Mouse (Mus musculus) liver, embryonic 13.5 days (tissue): ENCODE measurements around the gene Pnrc1. TPM values are rescaled to one million over a fixed set of nuclear protein-coding genes. Genes with fewer than 3 reads are reported as not detected.

Experiments used
- ATAC-seq: fragments of 200-750 bp; cut with Nextera tagmentation; 2 replicates; pipeline ENCODE4 v1.8.0; 2017; ENCODE audit warnings: low read depth, mild to moderate bottlenecking, moderate number of reproducible peaks, moderate library complexity
- DNase-seq: peaks from one replicate; pipeline ENCODE4 v3.0.0; 2022
- H3K27ac ChIP-seq: fragments of 300-500 bp; sonication (generic); 2 replicates; pipeline ENCODE4 v1.5.1; 2015; ENCODE audit warnings: moderate library complexity, mild to moderate bottlenecking, inconsistent platforms
- H3K27me3 ChIP-seq: fragments of 300-500 bp; sonication (generic); 2 replicates; pipeline ENCODE4 v1.6.1; 2015; ENCODE audit warnings: mild to moderate bottlenecking, inconsistent platforms
- H3K36me3 ChIP-seq: fragments of 300-500 bp; sonication (generic); 2 replicates; pipeline ENCODE4 v1.6.1; 2015; ENCODE audit warnings: mild to moderate bottlenecking, inconsistent platforms
- H3K4me1 ChIP-seq: fragments of 300-500 bp; sonication (generic); replicated peaks from 2 replicates; pipeline ENCODE4 v1.6.1; 2015; ENCODE audit warnings: inconsistent platforms
- H3K4me2 ChIP-seq: fragments of 300-500 bp; sonication (generic); 2 replicates; pipeline ENCODE4 v1.6.1; 2015; ENCODE audit warnings: inconsistent platforms, mild to moderate bottlenecking, moderate library complexity
- H3K4me3 ChIP-seq: fragments of 300-500 bp; sonication (generic); replicated peaks from 2 replicates; pipeline ENCODE4 v1.5.1; 2015; ENCODE audit warnings: mild to moderate bottlenecking, inconsistent platforms
- H3K9ac ChIP-seq: fragments of 300-500 bp; sonication (generic); 2 replicates; pipeline ENCODE4 v1.6.1; 2015; ENCODE audit warnings: mild to moderate bottlenecking, inconsistent platforms
- H3K9me3 ChIP-seq: fragments of 300-500 bp; sonication (generic); replicated peaks from 2 replicates; pipeline ENCODE4 v1.6.1; 2016; ENCODE audit warnings: inconsistent platforms
- WGBS: fragments of 180-500 bp; shearing (Covaris S2); methylation state at CpG from one replicate; pipeline ENCODE4 v1.1.7; 2015; ENCODE audit not compliant: insufficient replicate concordance; 5-methylcytosine and 5-hydroxymethylcytosine counted together
- polyA plus RNA-seq: library from polyadenylated mRNA; unstranded; fragments of >200 nt; fragmentation: Nextera tagmentation; extraction: Ambion mirVana; gene quantifications from 2 replicates; pipeline ENCODE4 v1.2.1, GENCODE M21; 2015

Pnrc1 gene
- polyA plus RNA-seq, 1 experiment from 2014 or later, result 28.4 TPM

DNA sequence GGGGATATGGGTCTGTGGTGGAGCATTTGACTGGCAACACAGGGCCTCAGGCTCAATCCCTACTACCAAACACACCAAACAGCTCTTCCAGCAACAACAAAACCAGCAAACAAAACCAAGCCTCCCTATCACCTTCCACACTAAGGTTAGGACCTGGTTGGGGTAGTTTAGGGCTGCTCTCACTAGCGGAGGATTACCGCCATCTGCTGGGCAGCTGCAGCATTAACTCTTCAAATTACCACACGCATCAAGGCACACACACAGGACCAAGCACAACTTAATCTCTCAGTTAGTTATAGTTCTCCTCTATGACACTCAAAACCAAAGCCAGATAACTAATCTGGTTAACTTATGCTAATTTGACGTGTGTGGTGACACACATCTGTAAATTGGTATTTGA, 85.3 kb downstream of the Pnrc1 start:
- ATAC-seq, result 0 out of 2 replicates have a peak, but pooled peaks have one; percentile 45
- WGBS, result 3% methylated on average over 4 of the region's 4 CpGs
- Histone ChIP-seq H3K27me3 (peaks cover 19% of the 10 kb centered on the region), H3K36me3 (no peaks in the 10 kb centered on the region), H3K27ac (no peak overlapping the region), H3K4me1 (peaks cover 18% of the 10 kb centered on the region), H3K4me2 (no peak overlapping the region), H3K9ac (no peak overlapping the region), H3K4me3 (no peak overlapping the region), H3K9me3 (no peaks in the 10 kb centered on the region)
- DNase-seq, result peak; percentile 28

DNA sequence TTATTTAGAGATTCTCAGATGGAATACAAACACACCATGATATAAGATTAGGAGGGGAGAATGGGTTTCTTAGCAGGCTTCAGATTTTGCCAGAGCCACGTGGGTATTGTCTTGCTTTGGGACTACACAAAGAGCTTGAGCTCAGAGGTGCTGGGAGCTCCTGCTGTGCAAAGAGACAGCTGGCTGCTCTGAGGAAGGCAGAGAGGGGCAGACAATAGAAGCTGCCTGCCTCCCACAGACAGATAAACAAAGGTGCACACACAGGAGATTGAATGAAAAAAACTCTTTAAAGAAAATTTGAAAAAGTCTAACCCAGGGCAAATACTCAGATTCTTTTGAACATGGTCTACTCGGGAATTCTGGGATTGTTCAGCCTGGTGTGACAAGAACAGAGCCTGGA, 91.8 kb downstream of the Pnrc1 start:
- Histone ChIP-seq H3K4me1 (no peaks in the 10 kb centered on the region), H3K9ac (no peak overlapping the region), H3K9me3 (no peaks in the 10 kb centered on the region), H3K36me3 (no peaks in the 10 kb centered on the region), H3K4me2 (no peak overlapping the region), H3K27me3 (no peaks in the 10 kb centered on the region), H3K4me3 (no peak overlapping the region), H3K27ac (no peak overlapping the region)
- ATAC-seq, result no peak
- 21% methylated on average over 2 of the region's 2 CpGs for WGBS
- DNase-seq, result no peak

Other genes with a start within 250 kb of the Pnrc1 start
- not detected in 2 replicates for gene Gabrr2, start 227.2 kb downstream of the Pnrc1 start, polyA plus RNA-seq
- not detected in 2 replicates for gene Gabrr1, start 157.6 kb downstream of the Pnrc1 start, polyA plus RNA-seq
- 0.23 and 0.24 TPM in 2 replicates for gene Pm20d2, start 100.4 kb downstream of the Pnrc1 start, polyA plus RNA-seq
- gene Srsf12, start 81.2 kb downstream of the Pnrc1 start, polyA plus RNA-seq, result 0.31 and 0.37 TPM in 2 replicates
- 16.4 and 23.7 TPM in 2 replicates for gene Rngtt, start 20.1 kb upstream of the Pnrc1 start, polyA plus RNA-seq